Mouse (Mus musculus): ENCODE data around the gene Galnt13. TPM values are rescaled to one million over a fixed set of nuclear protein-coding genes. Genes with fewer than 3 reads are reported as not detected.
A peak's percentile ranks its signal among the peaks of the same experiment; 100 is the strongest.

The Galnt13 gene
- polyA plus RNA-seq, 1 experiment from 2014 or later, result 0.52 TPM

- H3K9me3 ChIP-seq (ENCODE audit: control insufficient read depth, low read length), result no peaks in the 10 kb centered on the region
- H3K36me3 ChIP-seq (ENCODE audit: control insufficient read depth, insufficient read depth, low read length), result no peaks in the 10 kb centered on the region
- H3K4me1 ChIP-seq (ENCODE audit: control insufficient read depth, insufficient read depth, low read length), result no peaks in the 10 kb centered on the region
- no peak for ATAC-seq (ENCODE audit: insufficient number of reproducible peaks, low FRiP score, low TSS enrichment, low read depth)
- H3K4me2 ChIP-seq (ENCODE audit: low read depth, severe bottlenecking), result no peak overlapping the region
- no peaks in the 10 kb centered on the region for H3K27me3 ChIP-seq (ENCODE audit: control insufficient read depth, insufficient read depth, low read length)
- DNase-seq (ENCODE audit: low spot score), result no peak
- H3K9ac ChIP-seq (ENCODE audit: low read length), result no peak overlapping the region
- 88% methylated on average over 1 of the region's 1 CpGs for WGBS
- no peak overlapping the region for H3K4me3 ChIP-seq (ENCODE audit: low read depth, low read length)
- H3K27ac ChIP-seq (replicated peaks; ENCODE audit: low read depth, low read length), result no peak overlapping the region
These were observed 663.0 kb downstream of the Galnt13 start for GRCm38 (mm10) chr2:55099100-55099499.

DNA sequence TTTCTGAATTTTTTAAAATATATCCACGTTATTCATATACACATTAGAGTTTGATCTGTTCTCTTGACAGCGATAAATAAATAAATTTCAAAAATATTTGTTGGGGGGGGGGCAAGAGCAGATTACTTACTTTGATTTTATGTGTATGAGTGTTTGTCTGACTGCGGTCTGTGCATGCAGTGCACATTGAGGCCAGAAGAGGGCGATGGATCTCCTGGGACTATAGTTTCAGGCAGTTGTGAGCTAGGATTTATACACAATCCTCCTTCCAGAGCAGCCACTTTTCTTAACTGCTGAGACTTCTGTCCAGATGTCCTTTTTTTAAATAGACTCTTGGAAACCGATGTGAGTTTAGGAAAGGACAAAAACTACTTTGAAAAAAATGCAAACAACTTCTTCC lies 665.2 kb downstream of the Galnt13 start:
- ATAC-seq (ENCODE audit: insufficient number of reproducible peaks, low FRiP score, low TSS enrichment, low read depth) (no peak), DNase-seq (ENCODE audit: low spot score) (peak; percentile 23)
- Histone ChIP-seq H3K4me2 (ENCODE audit: low read depth, severe bottlenecking) (no peak overlapping the region), H3K27me3 (ENCODE audit: control insufficient read depth, insufficient read depth, low read length) (no peaks in the 10 kb centered on the region), H3K9me3 (ENCODE audit: control insufficient read depth, low read length) (no peaks in the 10 kb centered on the region), H3K36me3 (ENCODE audit: control insufficient read depth, insufficient read depth, low read length) (no peaks in the 10 kb centered on the region), H3K27ac (replicated peaks; ENCODE audit: low read depth, low read length) (no peak overlapping the region), H3K9ac (ENCODE audit: low read length) (no peak overlapping the region), H3K4me1 (ENCODE audit: control insufficient read depth, insufficient read depth, low read length) (no peaks in the 10 kb centered on the region), H3K4me3 (ENCODE audit: low read depth, low read length) (no peak overlapping the region)
- WGBS, result 67% methylated on average over 5 of the region's 5 CpGs

DNA sequence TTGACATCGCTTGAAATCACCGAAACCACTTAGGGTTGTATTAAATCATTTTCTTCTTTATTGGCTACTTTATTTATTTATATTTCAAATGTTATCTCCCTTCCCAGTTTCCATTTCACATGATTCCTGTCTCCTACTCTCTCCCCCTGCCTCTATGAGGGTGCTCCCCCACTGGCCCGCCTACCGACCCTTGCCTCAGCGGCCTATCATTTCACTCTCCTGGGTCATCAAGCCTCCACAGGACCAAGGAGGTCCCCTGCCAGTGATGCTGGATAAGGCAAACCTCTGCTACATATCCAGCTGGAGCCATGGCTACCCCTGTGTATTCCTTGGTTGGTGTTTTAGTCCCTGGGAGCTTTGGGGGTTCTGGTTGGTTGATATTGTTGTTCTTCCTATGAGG lies 667.4 kb downstream of the Galnt13 start:
- 96% methylated on average over 5 of the region's 5 CpGs for WGBS
- ATAC-seq (ENCODE audit: insufficient number of reproducible peaks, low FRiP score, low TSS enrichment, low read depth), result no peak
- no peak overlapping the region for H3K27ac ChIP-seq (replicated peaks; ENCODE audit: low read depth, low read length)

DNA sequence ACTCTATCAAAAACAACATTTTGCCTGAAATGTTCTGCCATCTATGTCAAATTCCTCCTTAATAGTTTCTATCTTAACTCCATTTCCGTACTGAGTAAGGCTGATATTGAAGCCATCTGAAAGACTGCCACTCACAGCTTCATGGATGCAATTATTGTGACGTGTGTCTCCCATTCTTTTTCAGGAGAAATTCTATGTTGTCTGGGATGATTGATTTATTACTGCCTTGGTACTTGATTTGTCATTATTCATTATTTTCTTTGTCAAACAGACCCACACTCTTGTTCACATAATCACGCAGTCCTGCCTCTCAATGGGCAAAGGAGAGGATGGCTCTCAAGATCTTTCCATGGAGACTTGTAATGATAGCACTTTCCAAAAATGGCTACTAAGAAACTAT lies 671.7 kb downstream of the Galnt13 start:
- no peak for DNase-seq (ENCODE audit: low spot score)
- H3K9ac ChIP-seq (ENCODE audit: low read length), result no peak overlapping the region
- H3K36me3 ChIP-seq (ENCODE audit: control insufficient read depth, insufficient read depth, low read length), result no peaks in the 10 kb centered on the region
- no peaks in the 10 kb centered on the region for H3K4me1 ChIP-seq (ENCODE audit: control insufficient read depth, insufficient read depth, low read length)
- H3K4me3 ChIP-seq (ENCODE audit: low read depth, low read length), result no peak overlapping the region
- ATAC-seq (ENCODE audit: insufficient number of reproducible peaks, low FRiP score, low TSS enrichment, low read depth), result no peak
- 85% methylated on average over 3 of the region's 3 CpGs for WGBS
- no peak overlapping the region for H3K4me2 ChIP-seq (ENCODE audit: low read depth, severe bottlenecking)
- no peaks in the 10 kb centered on the region for H3K27me3 ChIP-seq (ENCODE audit: control insufficient read depth, insufficient read depth, low read length)
- no peaks in the 10 kb centered on the region for H3K9me3 ChIP-seq (ENCODE audit: control insufficient read depth, low read length)
- H3K27ac ChIP-seq (replicated peaks; ENCODE audit: low read depth, low read length), result no peak overlapping the region

More for the DNA sequence above, 667.4 kb downstream of the Galnt13 start:
- Histone ChIP-seq H3K4me3 (ENCODE audit: low read depth, low read length) (no peak overlapping the region), H3K4me1 (ENCODE audit: control insufficient read depth, insufficient read depth, low read length) (no peaks in the 10 kb centered on the region), H3K9ac (ENCODE audit: low read length) (no peak overlapping the region), H3K27me3 (ENCODE audit: control insufficient read depth, insufficient read depth, low read length) (no peaks in the 10 kb centered on the region), H3K4me2 (ENCODE audit: low read depth, severe bottlenecking) (no peak overlapping the region), H3K36me3 (ENCODE audit: control insufficient read depth, insufficient read depth, low read length) (no peaks in the 10 kb centered on the region), H3K9me3 (ENCODE audit: control insufficient read depth, low read length) (no peaks in the 10 kb centered on the region)
- no peak for DNase-seq (ENCODE audit: low spot score)

DNA sequence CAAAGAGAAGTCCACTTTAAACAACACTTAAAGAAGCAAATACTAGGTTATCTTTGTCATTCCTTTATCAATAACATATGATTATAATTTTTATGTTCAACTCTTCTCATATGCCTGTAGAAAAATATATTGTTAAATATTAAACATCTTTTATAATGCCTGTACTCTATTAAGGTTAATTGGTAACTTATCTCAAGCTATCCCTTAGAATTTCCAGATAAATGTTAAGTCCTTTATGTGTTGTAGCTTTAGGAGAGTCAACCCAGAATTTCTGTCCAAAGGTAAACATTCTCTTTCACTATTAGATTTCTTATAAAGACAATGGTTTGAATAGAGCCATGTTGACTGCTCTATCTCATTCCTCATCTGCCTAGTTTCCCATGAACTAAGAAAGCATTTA lies 717.0 kb downstream of the Galnt13 start:
- Histone ChIP-seq H3K27me3 (ENCODE audit: control insufficient read depth, insufficient read depth, low read length) (no peaks in the 10 kb centered on the region), H3K9me3 (ENCODE audit: control insufficient read depth, low read length) (no peaks in the 10 kb centered on the region), H3K9ac (ENCODE audit: low read length) (no peak overlapping the region), H3K4me2 (ENCODE audit: low read depth, severe bottlenecking) (no peak overlapping the region), H3K4me1 (ENCODE audit: control insufficient read depth, insufficient read depth, low read length) (no peaks in the 10 kb centered on the region), H3K4me3 (ENCODE audit: low read depth, low read length) (no peak overlapping the region), H3K27ac (replicated peaks; ENCODE audit: low read depth, low read length) (no peak overlapping the region), H3K36me3 (ENCODE audit: control insufficient read depth, insufficient read depth, low read length) (no peaks in the 10 kb centered on the region)
- DNase-seq (ENCODE audit: low spot score), result no peak
- no peak for ATAC-seq (ENCODE audit: insufficient number of reproducible peaks, low FRiP score, low TSS enrichment, low read depth)

DNA sequence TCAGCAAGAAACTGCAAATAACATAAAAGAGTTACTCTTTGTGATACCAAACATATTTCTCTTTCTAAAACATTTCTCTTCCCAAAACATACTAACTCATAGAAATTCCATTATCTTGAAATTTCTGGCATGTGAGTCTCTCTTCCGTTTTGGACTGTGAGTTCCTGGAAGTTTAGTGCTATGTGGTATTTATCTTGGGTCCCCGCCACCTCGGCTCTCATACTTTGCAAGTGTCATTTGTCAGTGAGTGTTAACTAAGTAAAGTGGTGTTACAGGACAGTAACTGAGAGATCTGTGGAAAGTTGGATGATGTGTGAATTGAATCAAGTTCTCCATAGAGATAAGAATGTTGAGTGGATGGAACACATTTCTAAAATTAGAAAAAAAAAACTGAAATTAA lies 728.7 kb downstream of the Galnt13 start:
- WGBS, result 82% methylated on average over 3 of the region's 3 CpGs
- Histone ChIP-seq H3K27me3 (ENCODE audit: control insufficient read depth, insufficient read depth, low read length) (no peaks in the 10 kb centered on the region), H3K4me2 (ENCODE audit: low read depth, severe bottlenecking) (no peak overlapping the region), H3K9me3 (ENCODE audit: control insufficient read depth, low read length) (no peaks in the 10 kb centered on the region), H3K36me3 (ENCODE audit: control insufficient read depth, insufficient read depth, low read length) (no peaks in the 10 kb centered on the region), H3K4me3 (ENCODE audit: low read depth, low read length) (no peak overlapping the region), H3K27ac (replicated peaks; ENCODE audit: low read depth, low read length) (no peak overlapping the region), H3K9ac (ENCODE audit: low read length) (no peak overlapping the region), H3K4me1 (ENCODE audit: control insufficient read depth, insufficient read depth, low read length) (no peaks in the 10 kb centered on the region)
- no peak for ATAC-seq (ENCODE audit: insufficient number of reproducible peaks, low FRiP score, low TSS enrichment, low read depth)
- DNase-seq (ENCODE audit: low spot score), result no peak

Data from limb, embryonic 11.5 days (tissue).